Mouse (Mus musculus) left cerebral cortex, adult 9 months (tissue): ENCODE measurements around the gene Capn8.
"Not testable (repeated sequence)": the region's sequence is repeated elsewhere in the genome, so short reads cannot be mapped to it uniquely, and the experiment has no call there.

Source experiments
- DNase-seq, 2 experiments: peaks; one replicate each; pipeline ENCODE4 v3.0.0; 2022; ENCODE audit warnings: low spot score in 2 of 2

Capn8 gene

GRCm38 (mm10) chr1:182615465-182615864 is 50.7 kb downstream of the Capn8 start:
- no peak for DNase-seq

GRCm38 (mm10) chr1:182618200-182618947 is 53.6 kb downstream of the Capn8 start:
- no peak for DNase-seq

GRCm38 (mm10) chr1:182620470-182620869 is 55.7 kb downstream of the Capn8 start:
- no peak for DNase-seq

GRCm38 (mm10) chr1:182621256-182621655 is 56.4 kb downstream of the Capn8 start:
- DNase-seq: no peak

GRCm38 (mm10) chr1:182626197-182626596 is 61.4 kb downstream of the Capn8 start:
- DNase-seq: no peak

GRCm38 (mm10) chr1:182629228-182629627 is 64.4 kb downstream of the Capn8 start:
- no peak for DNase-seq

- DNase-seq: no peak
Observed at GRCm38 (mm10) chr1:182633712-182634294, 69.0 kb downstream of the Capn8 start.

GRCm38 (mm10) chr1:182639016-182639415 is 74.2 kb downstream of the Capn8 start:
- DNase-seq: no peak

GRCm38 (mm10) chr1:182639456-182639855 is 74.6 kb downstream of the Capn8 start:
- no peak for DNase-seq

- DNase-seq: no peak
Observed at GRCm38 (mm10) chr1:182640094-182640493, 75.3 kb downstream of the Capn8 start.

- DNase-seq: no peak
Observed at GRCm38 (mm10) chr1:182642779-182643178, 78.0 kb downstream of the Capn8 start.

- not testable (repeated sequence) for DNase-seq
Observed at GRCm38 (mm10) chr1:182644418-182644817, 79.6 kb downstream of the Capn8 start.

GRCm38 (mm10) chr1:182645211-182645668 is 80.4 kb downstream of the Capn8 start:
- DNase-seq: no peak

GRCm38 (mm10) chr1:182646796-182647195 is 82.0 kb downstream of the Capn8 start:
- DNase-seq: no peak

GRCm38 (mm10) chr1:182657760-182658159 is 93.0 kb downstream of the Capn8 start:
- peak; percentile 16 to 76 for DNase-seq

- no peak for DNase-seq
Observed at GRCm38 (mm10) chr1:182660365-182660764, 95.6 kb downstream of the Capn8 start.

GRCm38 (mm10) chr1:182663671-182664070 is 98.9 kb downstream of the Capn8 start:
- peak in 1 of 2 experiments; percentile 25 for DNase-seq

GRCm38 (mm10) chr1:182664841-182665240 is 100.0 kb downstream of the Capn8 start:
- DNase-seq: no peak

- no peak for DNase-seq
Observed at GRCm38 (mm10) chr1:182667281-182667680, 102.5 kb downstream of the Capn8 start.

- DNase-seq: no peak
Observed at GRCm38 (mm10) chr1:182669741-182670140, 104.9 kb downstream of the Capn8 start.

GRCm38 (mm10) chr1:182670563-182671342 is 105.9 kb downstream of the Capn8 start:
- no peak for DNase-seq

- no peak for DNase-seq
Observed at GRCm38 (mm10) chr1:182671343-182671624, 106.5 kb downstream of the Capn8 start.

- no peak for DNase-seq
Observed at GRCm38 (mm10) chr1:182675346-182675745, 110.5 kb downstream of the Capn8 start.
